Mouse (Mus musculus) retina, postnatal 1 day (tissue): ENCODE measurements around the gene Rfc4.
A peak's percentile ranks its signal among the peaks of the same experiment; 100 is the strongest.

Experiments
- DNase-seq: peaks from one replicate; pipeline ENCODE4 v3.0.0-alpha.2; 2012

Gene Rfc4

GRCm38 (mm10) chr16:23132336-23132735 lies 4.8 kb upstream of the Rfc4 start:
- DNase-seq: no peak

GRCm38 (mm10) chr16:23130303-23130702 lies 2.8 kb upstream of the Rfc4 start:
- no peak for DNase-seq

DNA sequence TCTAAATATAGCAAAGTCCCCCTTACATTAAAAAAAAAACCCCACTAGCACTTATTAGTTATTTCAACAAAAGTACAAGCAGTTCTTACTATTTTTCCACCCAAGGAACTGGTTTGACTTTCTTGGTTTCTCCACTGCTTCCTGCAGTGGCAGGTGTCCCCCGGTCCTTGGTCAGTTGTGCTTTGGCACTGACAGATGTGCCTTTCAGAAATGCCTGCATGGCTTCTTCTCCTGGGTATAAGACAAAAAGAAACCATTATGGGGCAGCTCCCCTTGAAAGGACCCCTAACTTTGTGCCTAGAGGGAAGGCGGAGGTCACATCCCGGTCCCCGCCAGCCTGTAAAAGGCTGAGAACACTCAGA lies 245 bp downstream of the Rfc4 start:
- no peak for DNase-seq

- no peak for DNase-seq
Measured at GRCm38 (mm10) chr16:23124398-23124797, 3.1 kb downstream of the Rfc4 start.

- DNase-seq: no peak
Measured at GRCm38 (mm10) chr16:23123104-23123503, 4.4 kb downstream of the Rfc4 start.

- DNase-seq: no peak
Measured at GRCm38 (mm10) chr16:23122446-23122845, 5.1 kb downstream of the Rfc4 start.

DNA sequence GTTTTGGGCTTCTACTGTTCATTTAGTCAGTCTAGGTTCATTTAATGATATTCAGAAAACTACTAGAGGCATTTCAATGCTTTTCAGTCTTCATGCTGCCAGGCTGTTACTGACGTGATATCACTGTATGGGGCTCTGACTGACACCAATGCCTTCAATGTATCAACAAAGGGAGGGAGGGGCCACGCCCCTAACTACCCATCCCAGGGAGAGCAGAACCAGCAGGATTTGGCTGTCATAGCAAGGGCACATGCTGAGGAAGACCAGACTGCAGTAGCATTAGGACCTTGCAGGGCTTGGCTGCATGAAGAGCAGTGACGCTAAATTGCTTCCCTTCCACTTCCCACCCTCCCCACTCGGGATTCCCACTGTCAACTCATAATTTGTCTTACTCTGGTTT lies 10.4 kb downstream of the Rfc4 start:
- no peak for DNase-seq

DNA sequence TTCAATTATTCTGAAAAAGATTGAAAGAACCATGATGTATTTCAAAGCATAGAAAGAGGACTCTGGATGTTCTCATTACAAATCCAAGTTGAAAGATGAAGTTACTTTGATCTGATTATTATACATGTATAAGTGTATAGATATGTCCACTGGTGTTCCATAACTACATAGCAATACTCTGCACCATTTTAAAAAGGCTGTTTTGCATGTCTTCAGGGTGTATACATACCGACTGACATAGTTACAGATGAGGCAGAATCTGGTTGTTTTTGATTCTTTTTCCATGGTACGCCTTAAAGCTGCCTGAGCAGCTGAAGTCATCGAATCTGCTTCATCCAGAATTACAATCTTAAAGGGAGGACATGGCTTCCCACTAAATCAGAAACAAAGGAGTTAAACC lies 12.1 kb downstream of the Rfc4 start:
- DNase-seq: no peak

DNA sequence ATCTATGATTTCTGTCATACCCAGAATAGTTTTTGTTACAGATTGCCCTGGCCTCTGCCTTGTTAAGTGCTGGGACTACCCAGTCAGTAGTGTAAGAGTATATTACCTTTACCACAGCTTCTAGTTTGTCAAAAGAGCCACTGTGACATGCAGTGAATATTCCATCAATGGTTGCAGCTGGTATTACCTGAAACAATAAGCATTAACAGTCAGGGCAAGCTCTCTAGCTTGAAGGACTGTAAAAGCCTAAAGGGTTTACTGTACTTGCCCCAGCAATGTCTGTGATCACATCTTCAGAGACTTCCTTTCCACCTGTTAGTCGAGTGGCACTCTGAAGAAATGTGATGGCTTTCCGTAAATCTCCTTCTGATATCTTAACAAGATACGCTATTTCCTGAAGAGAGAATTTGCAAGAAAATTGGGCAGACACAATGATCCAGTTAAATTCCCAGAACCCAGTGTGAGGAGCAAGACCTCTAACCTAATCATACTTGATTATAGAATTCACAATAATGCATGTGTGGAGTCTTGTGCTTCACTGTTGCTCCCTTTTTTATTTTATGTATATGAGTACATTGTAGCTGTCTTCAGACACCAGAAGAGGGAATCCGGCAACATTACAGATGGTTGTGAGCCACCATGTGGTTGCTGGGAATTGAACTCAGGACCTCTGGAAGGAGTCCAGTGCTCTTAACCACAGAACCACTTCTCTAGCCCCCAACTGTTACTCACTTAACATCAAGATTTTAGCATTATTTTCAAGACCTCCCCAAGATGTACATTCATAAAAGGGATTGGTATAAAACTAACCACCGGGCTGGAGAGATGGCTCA lies 13.0 kb downstream of the Rfc4 start:
- DNase-seq: no peak

GRCm38 (mm10) chr16:23113903-23114302 lies 13.6 kb downstream of the Rfc4 start:
- DNase-seq: no peak

DNA sequence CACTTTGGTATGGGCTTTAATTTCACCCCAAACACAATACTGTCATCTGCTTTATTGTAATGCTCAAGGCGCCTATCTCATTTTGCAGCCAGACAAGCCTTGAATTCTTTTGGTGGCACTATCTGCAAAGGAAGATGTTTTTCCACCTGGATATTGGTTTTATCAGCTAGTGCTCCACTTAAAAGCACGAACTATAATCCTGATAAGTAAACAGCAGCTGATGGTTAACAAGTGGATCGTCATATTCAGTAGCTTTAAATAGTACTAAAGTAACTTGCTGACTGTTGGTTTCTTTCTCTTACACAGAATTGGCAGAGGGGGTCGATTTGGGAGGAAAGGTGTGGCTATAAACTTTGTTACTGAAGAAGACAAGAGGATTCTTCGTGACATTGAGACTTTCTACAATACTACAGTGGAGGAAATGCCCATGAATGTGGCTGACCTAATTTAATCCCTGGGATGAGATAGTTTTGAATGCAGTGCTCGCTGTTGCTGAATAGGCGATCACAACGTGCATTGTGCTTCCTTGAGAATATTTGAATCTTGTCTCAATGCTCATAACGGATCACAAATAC lies 14.6 kb downstream of the Rfc4 start:
- no peak for DNase-seq

GRCm38 (mm10) chr16:23112348-23112747 lies 15.2 kb downstream of the Rfc4 start:
- DNase-seq: no peak

GRCm38 (mm10) chr16:23109350-23110280 lies 17.9 kb downstream of the Rfc4 start:
- DNase-seq: no peak

DNA sequence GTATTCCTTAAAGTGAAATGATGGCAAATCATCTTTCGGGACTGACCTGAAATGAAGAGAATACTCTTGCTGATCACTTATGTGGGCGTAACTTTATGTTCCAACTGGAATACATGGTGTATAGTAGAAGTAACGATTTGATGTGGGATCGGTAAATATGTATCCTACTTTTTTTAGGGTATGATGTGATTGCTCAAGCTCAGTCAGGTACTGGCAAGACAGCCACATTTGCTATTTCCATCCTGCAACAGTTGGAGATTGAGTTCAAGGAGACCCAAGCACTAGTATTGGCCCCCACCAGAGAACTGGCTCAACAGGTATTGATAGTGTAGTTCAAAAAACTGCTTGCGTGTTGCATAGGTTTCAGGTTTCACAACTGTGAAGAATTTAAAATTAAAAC lies 18.6 kb downstream of the Rfc4 start:
- DNase-seq: no peak

GRCm38 (mm10) chr16:23107946-23108759 lies 19.4 kb downstream of the Rfc4 start:
- peak; percentile 91 for DNase-seq

GRCm38 (mm10) chr16:23107231-23107942 lies 20.1 kb downstream of the Rfc4 start, which contains the start of gene Eif4a2:
Gene Eif4a2 (plus strand): TSS chr16:23107444.
- DNase-seq: peak; percentile 96

- DNase-seq: no peak
Measured at GRCm38 (mm10) chr16:23106121-23106520, 21.4 kb downstream of the Rfc4 start.

GRCm38 (mm10) chr16:23103841-23104240 lies 23.7 kb downstream of the Rfc4 start:
- no peak for DNase-seq

DNA sequence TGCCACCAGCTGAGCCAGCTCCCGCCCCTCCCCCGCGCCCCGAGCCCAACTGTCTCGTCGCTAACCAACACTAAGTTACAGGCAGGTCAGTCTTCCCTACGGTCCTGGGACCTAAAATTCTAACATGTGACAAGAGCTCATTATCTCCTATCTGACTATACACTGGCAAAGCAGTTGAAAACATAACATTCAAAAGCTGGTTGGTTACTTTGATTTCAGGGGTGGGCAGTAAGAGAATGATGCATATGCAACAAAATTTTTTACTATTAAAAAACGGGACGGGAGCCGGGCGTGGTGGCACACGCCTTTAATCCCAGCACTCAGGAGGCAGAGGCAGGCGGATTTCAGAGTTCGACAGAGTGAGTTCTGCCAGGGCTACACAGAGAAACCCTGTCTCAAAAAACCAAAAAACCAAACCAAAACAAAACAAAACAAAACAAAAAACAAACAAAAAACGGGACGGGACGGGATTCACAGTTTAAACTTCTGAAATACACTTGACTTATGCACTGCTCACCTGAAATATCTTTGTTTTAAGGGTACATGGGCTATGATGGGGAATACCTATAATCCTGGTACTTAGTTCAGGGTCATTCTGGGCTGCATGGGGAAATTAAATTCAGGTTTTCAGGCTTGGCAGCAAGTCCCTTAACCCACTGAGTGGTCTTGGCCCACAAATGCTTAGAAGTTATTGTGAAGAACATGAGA lies 24.3 kb downstream of the Rfc4 start:
- DNase-seq: peak; percentile 32

GRCm38 (mm10) chr16:23102340-23103037 lies 25.0 kb downstream of the Rfc4 start:
- DNase-seq: no peak

DNA sequence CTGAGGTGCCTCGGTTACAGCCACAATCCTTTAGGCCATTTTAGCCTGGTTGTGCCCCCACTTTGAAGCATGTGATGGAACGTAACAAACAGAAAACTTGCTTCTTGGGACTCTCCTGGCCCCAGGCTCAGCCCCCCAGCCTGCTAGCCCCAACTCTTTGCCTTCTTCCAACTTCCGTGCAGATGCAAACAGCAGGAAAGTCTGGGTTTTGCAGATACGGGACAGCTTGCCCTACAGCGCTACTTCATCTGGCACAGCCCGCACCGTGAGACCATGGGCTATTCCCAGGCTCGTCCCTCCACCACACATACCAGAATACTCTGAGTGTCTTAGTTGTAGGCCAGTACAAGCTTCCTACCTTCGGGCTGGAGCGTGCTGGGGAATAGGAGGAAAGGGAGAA lies 26.9 kb downstream of the Rfc4 start:
- DNase-seq: no peak
